Mouse (Mus musculus) 3T3-L1 (cell line): ENCODE data around the gene Paox.

Source experiments
- DNase-seq: peaks from one replicate; pipeline ENCODE4 v3.0.0-alpha.2; 2015; ENCODE audit warnings: low read depth, low spot score

Gene Paox

GRCm38 (mm10) chr7:140115583-140116328 lies at the start of gene Paox:
TSS of gene Paox (plus strand) at chr7:140115799.
- DNase-seq, result peak; percentile 91

DNA sequence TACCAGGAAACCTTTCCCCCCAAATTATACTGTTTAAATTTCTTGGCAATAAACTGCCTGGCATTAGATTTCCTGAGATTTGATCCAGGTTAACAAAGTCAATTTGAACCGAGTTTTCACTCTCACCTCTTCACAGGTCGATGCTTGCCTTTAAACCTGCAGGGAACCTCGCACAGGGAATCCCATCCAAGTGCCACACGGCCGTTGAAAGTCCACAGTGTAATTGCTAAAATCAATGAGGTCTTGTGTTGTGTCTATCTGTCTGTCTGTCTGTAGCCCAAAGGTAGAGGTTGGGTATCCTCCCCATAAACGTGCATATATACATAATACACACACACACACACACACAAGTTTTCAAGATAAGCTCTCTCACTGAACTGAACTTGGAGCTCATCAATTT lies 48.2 kb upstream of the Paox start:
- DNase-seq, result no peak

- DNase-seq, result no peak
These were observed 45.4 kb upstream of the Paox start for GRCm38 (mm10) chr7:140070042-140070711.

DNA sequence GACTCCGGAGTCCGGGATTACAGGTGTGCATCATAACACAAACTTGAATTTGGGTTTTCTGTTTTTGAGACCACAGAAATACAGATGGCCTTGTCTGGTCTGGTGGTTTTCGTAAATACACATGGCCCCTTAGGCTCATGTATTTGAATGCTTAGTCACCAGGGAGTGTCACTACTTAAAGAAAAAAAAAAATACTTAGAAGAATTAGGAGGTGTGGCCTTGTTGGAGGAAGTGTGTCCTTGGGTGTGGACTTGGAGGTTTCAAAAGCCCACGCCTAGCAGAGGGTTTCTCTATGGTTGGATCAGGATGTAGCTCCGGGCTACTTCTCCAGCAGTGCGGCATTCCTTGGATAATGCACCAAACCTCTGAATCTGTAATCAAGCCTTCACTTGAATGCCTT lies 37.9 kb upstream of the Paox start:
- DNase-seq, result peak; percentile 55

DNA sequence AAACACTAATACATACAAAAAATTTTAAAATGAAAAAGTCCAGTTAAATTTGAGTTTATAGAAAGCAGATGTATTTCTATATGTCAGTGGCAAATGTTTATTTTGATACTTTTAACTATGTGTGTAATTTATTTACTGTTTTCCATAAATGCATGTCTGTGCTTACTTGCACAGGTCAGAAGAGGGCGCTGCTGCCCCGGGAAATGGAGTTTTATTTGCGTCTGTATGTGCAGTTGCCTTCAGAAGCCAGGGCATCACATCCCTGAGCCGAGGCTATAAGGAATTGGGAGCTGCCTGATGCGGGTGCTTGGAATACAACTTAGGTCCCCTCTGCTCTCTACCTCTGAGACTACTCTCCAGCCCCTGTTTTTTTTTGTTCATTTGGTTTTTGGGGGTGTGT lies 36.9 kb upstream of the Paox start:
- DNase-seq, result peak; percentile 84

GRCm38 (mm10) chr7:140080503-140081156 lies 35.0 kb upstream of the Paox start:
- DNase-seq, result peak; percentile 51

DNA sequence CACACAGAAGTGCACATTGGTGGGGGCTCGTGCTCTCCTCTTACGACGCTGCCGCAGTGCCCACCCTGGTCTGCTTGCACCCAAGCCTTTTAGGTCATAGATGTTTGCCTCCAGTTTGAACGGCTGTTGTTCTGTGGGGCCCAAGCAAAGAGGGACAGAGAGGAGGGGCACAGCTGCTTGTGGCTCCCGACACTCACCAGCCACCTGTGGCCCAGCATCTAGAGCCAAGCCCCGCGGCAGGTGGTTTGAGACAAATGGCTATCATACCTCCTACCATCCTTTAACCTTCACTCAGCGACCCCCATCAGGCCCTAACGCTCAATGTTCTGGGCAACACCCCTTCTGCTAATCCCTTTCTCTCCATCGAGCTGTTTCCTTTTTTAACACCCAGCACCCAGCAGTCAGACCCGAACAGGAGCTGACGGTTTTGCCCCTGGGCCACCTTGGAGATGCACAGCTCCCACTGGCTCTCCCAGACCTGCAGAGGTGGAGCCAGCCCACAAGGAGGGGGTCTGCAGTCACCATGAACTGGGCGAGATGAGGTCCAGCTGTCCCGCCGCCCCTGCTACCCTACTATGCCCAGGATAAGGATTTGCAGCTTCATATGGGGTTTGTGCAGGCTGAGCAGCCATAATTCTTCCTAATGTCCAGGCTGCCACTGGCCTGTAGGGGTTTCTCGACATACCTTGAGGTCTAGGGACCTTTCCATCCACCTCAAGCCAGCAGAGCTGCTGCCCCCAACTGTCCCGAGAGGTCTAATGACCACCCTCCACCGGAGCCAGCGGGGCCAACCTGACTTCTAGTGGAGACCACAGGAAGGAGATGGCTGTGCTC lies 34.0 kb upstream of the Paox start:
- no peak for DNase-seq

GRCm38 (mm10) chr7:140082242-140082678 lies 33.3 kb upstream of the Paox start, which contains the start of gene Caly:
TSS of gene Caly (minus strand) at chr7:140082548.
- no peak for DNase-seq

DNA sequence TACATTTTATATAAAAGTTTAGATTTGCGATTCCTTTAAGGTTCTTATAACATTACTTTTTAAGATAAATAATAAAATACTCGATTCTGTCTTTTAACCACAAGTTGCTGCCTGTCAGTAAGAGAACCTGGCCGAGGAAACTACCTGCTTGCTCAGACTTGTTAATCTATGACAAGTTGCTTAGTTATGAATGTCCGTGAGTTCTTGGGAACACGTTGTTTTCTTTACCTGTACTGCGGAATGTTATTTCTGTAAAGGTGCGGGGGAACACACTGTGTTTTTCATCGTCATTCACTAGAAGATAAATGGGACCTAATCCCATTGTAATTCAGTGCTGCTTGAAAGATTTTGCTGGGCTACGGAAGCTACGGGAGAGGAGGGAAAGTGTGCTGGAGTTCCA lies 25.0 kb upstream of the Paox start:
- no peak for DNase-seq

DNA sequence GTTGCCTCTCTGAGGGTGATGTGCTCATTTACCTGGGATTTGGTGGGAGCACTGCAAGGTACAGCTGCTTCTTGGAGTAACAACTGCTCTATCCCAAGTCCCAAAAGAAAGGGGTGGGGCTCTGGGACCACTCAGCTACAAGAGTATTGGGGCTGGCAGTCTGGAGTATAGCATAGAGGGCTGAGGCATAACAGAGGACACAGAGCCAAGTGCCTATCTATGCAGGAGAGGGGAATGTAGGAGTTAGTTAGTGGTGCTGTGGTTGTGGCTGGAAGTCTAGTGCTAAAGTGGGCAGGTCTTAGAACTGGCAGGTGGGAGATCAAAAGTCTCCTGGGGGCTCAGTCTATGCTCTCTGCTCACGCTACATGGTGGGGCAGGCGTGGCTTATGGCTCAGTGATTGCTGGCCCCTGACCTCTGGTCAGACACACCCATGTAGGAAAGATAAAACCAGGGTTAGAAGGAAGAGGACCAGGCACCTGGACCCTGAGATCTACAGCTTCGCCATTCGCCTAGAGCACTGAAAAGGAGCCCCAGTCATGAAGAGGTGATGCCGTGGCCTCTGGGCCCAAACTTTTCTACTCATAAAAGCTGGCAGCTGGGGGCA lies 22.6 kb upstream of the Paox start, which contains the start of gene Prap1:
Gene Prap1, plus strand, starts transcription at position 472 of the 605 bp plus-strand sequence.
- no peak for DNase-seq

DNA sequence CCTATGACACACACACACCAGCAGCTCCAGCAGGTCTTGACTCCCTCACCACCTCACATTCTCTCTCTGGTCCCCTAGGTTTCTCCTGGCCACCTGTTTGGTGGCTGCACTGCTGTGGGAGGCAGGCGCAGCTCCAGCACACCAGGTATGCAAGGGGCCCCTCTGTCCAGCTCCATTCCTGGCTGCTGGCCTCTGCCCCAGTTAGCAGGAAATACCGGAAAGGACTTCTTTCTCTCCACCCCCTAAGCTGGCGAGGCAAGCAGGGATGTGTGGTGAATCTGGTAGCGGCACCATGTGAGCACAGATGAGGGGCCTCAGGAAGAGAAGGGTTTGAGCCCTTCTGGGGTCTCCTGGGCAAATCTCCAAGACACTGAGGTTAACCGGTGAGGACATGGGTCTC lies 20.6 kb upstream of the Paox start:
- DNase-seq, result no peak

DNA sequence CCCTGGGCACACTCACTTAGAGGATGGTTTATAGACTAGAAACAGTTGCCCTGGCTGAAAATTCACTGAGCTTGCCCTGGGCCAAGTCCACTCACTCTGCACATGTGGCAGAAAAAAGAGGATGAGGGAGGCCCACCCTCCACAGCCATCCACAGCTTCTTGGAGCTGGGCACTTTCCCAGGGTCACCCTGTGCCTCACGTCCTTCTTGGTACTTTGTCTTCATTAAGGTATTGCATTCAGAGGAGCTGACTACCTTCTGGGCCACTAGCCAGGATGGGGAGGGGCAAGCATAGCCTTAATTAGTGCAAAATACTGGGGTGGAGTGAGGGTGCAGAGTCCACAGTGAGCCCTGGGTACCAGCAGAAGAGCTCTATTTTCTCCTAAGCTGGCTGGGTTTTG lies 20.0 kb upstream of the Paox start:
- no peak for DNase-seq

- no peak for DNase-seq
These were observed 19.5 kb upstream of the Paox start for GRCm38 (mm10) chr7:140096055-140096454.

GRCm38 (mm10) chr7:140098466-140098865 lies 17.1 kb upstream of the Paox start:
- no peak for DNase-seq

DNA sequence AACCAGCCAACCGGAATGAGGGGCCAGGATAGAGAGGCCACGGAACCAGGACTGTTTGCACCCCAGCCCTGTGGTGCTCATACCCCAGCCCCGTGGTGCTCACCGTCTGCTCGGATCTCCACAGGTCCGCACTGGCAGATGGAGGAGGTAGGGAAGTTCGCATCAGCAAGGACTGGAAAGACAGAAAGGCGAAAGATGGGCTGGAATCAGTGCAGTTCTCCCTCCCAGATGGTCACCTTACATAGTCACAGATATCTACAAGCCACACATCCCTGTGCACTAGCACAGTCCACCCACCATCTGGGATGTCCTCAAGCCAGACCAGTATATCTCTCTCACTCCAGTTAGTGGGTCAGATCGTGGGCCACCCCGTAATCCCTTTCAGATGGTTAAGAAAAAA lies 14.1 kb upstream of the Paox start:
- no peak for DNase-seq

- DNase-seq, result peak; percentile 59
These were observed 13.4 kb upstream of the Paox start, which contains the start of gene Fuom for GRCm38 (mm10) chr7:140101993-140102860. TSS of gene Fuom (minus strand) at chr7:140102441.

DNA sequence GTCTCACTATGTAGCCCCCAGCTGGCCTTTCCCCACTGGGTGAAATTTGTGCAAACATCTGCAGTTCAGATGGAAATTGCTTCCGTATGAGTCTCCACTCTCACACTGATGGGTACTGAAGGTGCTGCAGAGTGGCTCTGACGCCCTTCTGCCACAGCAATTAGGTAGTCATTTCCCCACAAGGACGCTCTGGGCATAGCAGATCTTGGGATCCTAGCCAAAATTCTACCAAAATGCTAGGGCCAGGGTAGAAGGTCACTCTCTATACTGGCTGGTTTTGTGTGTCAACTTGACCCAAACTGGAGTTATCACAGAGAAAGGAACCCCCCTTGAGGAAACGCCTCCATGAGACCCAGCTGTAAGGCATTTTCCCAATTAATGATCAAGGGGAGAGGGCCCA lies 11.6 kb upstream of the Paox start:
- DNase-seq, result no peak

- peak; percentile 64 for DNase-seq
These were observed 3.7 kb upstream of the Paox start for GRCm38 (mm10) chr7:140111943-140112342.

DNA sequence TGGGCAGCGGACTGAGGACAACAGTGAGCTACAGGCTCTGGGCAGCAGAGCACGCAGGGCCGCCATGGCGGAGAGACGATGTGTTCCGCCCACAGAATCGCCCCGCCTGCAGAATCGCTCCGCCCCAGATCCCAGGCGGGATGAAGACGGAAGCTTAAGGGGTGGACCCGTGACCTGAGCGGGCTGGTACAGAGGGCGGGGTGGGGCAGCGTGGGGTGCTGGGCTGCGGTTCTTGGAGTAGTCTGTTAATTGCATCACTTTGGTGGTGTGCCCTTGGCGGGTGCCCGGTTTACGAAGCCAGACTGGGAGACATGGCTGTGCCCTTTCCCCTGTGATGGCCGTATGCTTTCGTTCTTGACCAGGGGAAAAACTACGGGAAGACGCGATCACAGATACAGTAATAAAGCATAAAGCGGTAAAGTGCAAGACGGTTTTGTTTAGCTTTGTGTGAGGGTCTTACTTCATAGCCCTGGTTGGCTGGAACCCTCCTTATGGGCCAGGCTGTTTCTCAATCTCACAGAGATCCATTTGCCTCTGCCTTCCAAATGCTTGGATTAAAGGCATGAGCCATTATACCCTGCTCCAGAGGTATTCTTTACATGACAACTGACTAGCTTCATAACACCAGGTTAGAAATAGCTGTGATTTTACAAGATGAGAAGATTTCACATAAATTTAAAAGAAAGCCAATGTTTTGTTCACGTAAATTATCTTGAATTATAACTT lies 893 bp downstream of the Paox start, which contains the start of gene Echs1:
Gene Echs1, minus strand, starts transcription at position 148 of the 726 bp plus-strand sequence.
- DNase-seq, result peak; percentile 92
